Mouse (Mus musculus) frontal cortex, postnatal 36 days (tissue): ENCODE results near the gene Mvd.
A peak's percentile ranks its signal among the peaks of the same experiment; 100 is the strongest.

Experiments
- DNase-seq, 2 experiments: peaks; one replicate each; pipeline ENCODE4 v3.0.0; 2022; ENCODE audit warnings: low spot score in 2 of 2

Gene Mvd

GRCm38 (mm10) chr8:122443262-122444006, at the start of gene Mvd:
Gene Mvd (minus strand): TSS chr8:122443422.
- peak; percentile 98 to 99 for DNase-seq

- DNase-seq: no peak
These were observed 45.2 kb upstream of the Mvd start for GRCm38 (mm10) chr8:122488387-122488786.

- DNase-seq: no peak
These were observed 41.6 kb upstream of the Mvd start for GRCm38 (mm10) chr8:122484831-122485230.

GRCm38 (mm10) chr8:122483877-122484276, 40.7 kb upstream of the Mvd start:
- DNase-seq: no peak

- DNase-seq: no peak
These were observed 39.2 kb upstream of the Mvd start for GRCm38 (mm10) chr8:122482448-122482847.

- peak; percentile 90 to 92 for DNase-seq
These were observed 32.5 kb upstream of the Mvd start, which contains the start of the genes Rnf166 and Ctu2 for GRCm38 (mm10) chr8:122475580-122476320. Gene Rnf166 (minus strand): TSS chr8:122476064. Gene Ctu2 (plus strand): TSS chr8:122476143.

- peak in 1 of 2 experiments; percentile 46 for DNase-seq
These were observed 31.8 kb upstream of the Mvd start for GRCm38 (mm10) chr8:122474951-122475560.

GRCm38 (mm10) chr8:122473911-122474421, 30.7 kb upstream of the Mvd start:
- DNase-seq: no peak

GRCm38 (mm10) chr8:122470691-122471090, 27.5 kb upstream of the Mvd start:
- DNase-seq: no peak

GRCm38 (mm10) chr8:122469965-122470364, 26.7 kb upstream of the Mvd start:
- DNase-seq: no peak

GRCm38 (mm10) chr8:122469407-122469806, 26.2 kb upstream of the Mvd start:
- DNase-seq: no peak

GRCm38 (mm10) chr8:122467816-122468215, 24.6 kb upstream of the Mvd start:
- no peak for DNase-seq

- no peak for DNase-seq
These were observed 21.8 kb upstream of the Mvd start for GRCm38 (mm10) chr8:122464985-122465384.

GRCm38 (mm10) chr8:122463651-122464640, 20.7 kb upstream of the Mvd start:
- no peak for DNase-seq

- DNase-seq: no peak
These were observed 19.3 kb upstream of the Mvd start for GRCm38 (mm10) chr8:122462510-122462909.

GRCm38 (mm10) chr8:122461473-122462148, 18.4 kb upstream of the Mvd start:
- DNase-seq: peak; percentile 77 to 87

GRCm38 (mm10) chr8:122460524-122461472, 17.6 kb upstream of the Mvd start, which contains the start of gene Snai3:
Gene Snai3 (minus strand): TSS chr8:122460733.
- DNase-seq: no peak

GRCm38 (mm10) chr8:122459990-122460389, 16.8 kb upstream of the Mvd start:
- no peak for DNase-seq

GRCm38 (mm10) chr8:122459218-122459900, 16.1 kb upstream of the Mvd start:
- DNase-seq: no peak
